Mouse (Mus musculus) heart, postnatal 0 days (tissue): ENCODE results near the gene Cramp1l. TPM values are rescaled to one million over a fixed set of nuclear protein-coding genes. Genes with fewer than 3 reads are reported as not detected.
A peak's percentile ranks its signal among the peaks of the same experiment; 100 is the strongest.

ENCODE experiments used
- ATAC-seq: fragments of 200-750 bp; cut with Nextera tagmentation; 2 replicates; pipeline ENCODE4 v1.8.0; 2017; ENCODE audit warnings: low read depth, moderate number of reproducible peaks, moderate library complexity; ENCODE audit not compliant: insufficient read depth
- DNase-seq: peaks from one replicate; pipeline ENCODE4 v3.0.0-alpha.2; 2016; ENCODE audit warnings: low spot score
- H3K27ac ChIP-seq: fragments of 300-500 bp; sonication (generic); 2 replicates; pipeline ENCODE4 v1.5.1; 2014; ENCODE audit warnings: low read depth, mild to moderate bottlenecking
- H3K27me3 ChIP-seq: fragments of 300-500 bp; sonication (generic); 2 replicates; pipeline ENCODE4 v1.6.1; 2014; ENCODE audit warnings: low read length, mixed read lengths; ENCODE audit not compliant: control insufficient read depth, insufficient read depth
- H3K36me3 ChIP-seq: fragments of 300-500 bp; sonication (generic); replicated peaks from 2 replicates; pipeline ENCODE4 v1.6.1; 2014; ENCODE audit warnings: low read length, mixed read lengths; ENCODE audit not compliant: control insufficient read depth, insufficient read depth
- H3K4me1 ChIP-seq: fragments of 300-500 bp; sonication (generic); 2 replicates; pipeline ENCODE4 v1.6.1; 2014; ENCODE audit warnings: antibody characterized with exemption; ENCODE audit not compliant: control insufficient read depth, insufficient read depth
- H3K4me2 ChIP-seq: fragments of 300-500 bp; sonication (generic); 2 replicates; pipeline ENCODE4 v1.6.1; 2014; ENCODE audit warnings: low read depth, mild to moderate bottlenecking, low read length, moderate library complexity
- H3K4me3 ChIP-seq: fragments of 300-500 bp; sonication (generic); 2 replicates; pipeline ENCODE4 v1.5.1; 2014; ENCODE audit warnings: low read depth, low read length
- H3K9ac ChIP-seq: fragments of 300-500 bp; sonication (generic); replicated peaks from 2 replicates; pipeline ENCODE4 v1.6.1; 2014; ENCODE audit warnings: low read depth, low read length, mixed read lengths
- H3K9me3 ChIP-seq: fragments of 300-500 bp; sonication (generic); replicated peaks from 2 replicates; pipeline ENCODE4 v1.6.1; 2016; ENCODE audit warnings: low read length; ENCODE audit not compliant: control insufficient read depth
- CTCF ChIP-seq: IDR thresholded peaks from 2 replicates; pipeline ENCODE4 v1.5.1; 2016; ENCODE audit warnings: antibody characterized with exemption, control low read depth, low read depth
- EP300 ChIP-seq: IDR thresholded peaks from 2 replicates; pipeline ENCODE4 v1.6.1; 2016; ENCODE audit warnings: antibody characterized with exemption, low read depth
- WGBS: fragments of 180-500 bp; shearing (Covaris S2); extraction: QIAGEN DNeasy Blood & Tissue Kit; methylation state at CpG from one replicate; pipeline ENCODE4 v1.1.7; 2014; 5-methylcytosine and 5-hydroxymethylcytosine counted together
- polyA plus RNA-seq: library from polyadenylated mRNA; unstranded; fragments of >200 nt; fragmentation: Nextera tagmentation; extraction: Ambion mirVana; gene quantifications from 2 replicates; pipeline ENCODE4 v1.2.1, GENCODE M21; 2015
- total RNA-seq: library from RNA; depleted of rRNA; stranded (reverse); fragments of >200 nt; gene quantifications from 2 replicates; pipeline ENCODE4 v1.2.3, GENCODE M21; 2014; ENCODE audit warnings: low replicate concordance; rRNA removed

Gene Cramp1l
- total RNA-seq, result 12.0 and 13.5 TPM in 2 replicates
- polyA plus RNA-seq, result 2.2 and 2.4 TPM in 2 replicates

- H3K4me3 ChIP-seq, result peak within 1 kb of the TSS; percentile 76
- H3K4me1 ChIP-seq, result peaks cover 9% of the 10 kb centered on the region
- TF ChIP-seq CTCF (no peak), EP300 (peak; percentile 82; the same call in 1 of the 2 replicates)
- peak within 1 kb of the TSS; percentile 88 for H3K27ac ChIP-seq
- peak within 1 kb of the TSS; percentile 96 for H3K9ac ChIP-seq
- peak; percentile 96 for ATAC-seq
- WGBS, result under 1% methylated on average over 61 of the region's 62 CpGs
- peak; percentile 98 for DNase-seq
- H3K4me2 ChIP-seq, result peak within 1 kb of the TSS; percentile 88
- H3K9me3 ChIP-seq, result no peaks in the 10 kb centered on the region
- no peaks in the 10 kb centered on the region for H3K27me3 ChIP-seq
- H3K36me3 ChIP-seq, result peaks cover 21% of the 10 kb centered on the region
These were observed at the start of gene Cramp1l, which contains the start of gene Ift140 for GRCm38 (mm10) chr17:25015655-25016291. Gene Cramp1l, minus strand, starts transcription at chr17:25015788. Gene Ift140, plus strand, starts transcription at chr17:25016085.

- H3K4me2 ChIP-seq, result no peak overlapping the region
- DNase-seq, result no peak
- H3K4me1 ChIP-seq, result peaks cover 20% of the 10 kb centered on the region
- no peak overlapping the region for H3K9ac ChIP-seq
- no peak for ATAC-seq
- peak overlapping the region; percentile 74; the same call in 1 of the 2 replicates for H3K27ac ChIP-seq
- 70% methylated on average over 3 of the region's 3 CpGs for WGBS
- no peaks in the 10 kb centered on the region for H3K27me3 ChIP-seq
- no peak for TF ChIP-seq CTCF
- TF ChIP-seq EP300, result no peak
- peaks cover 6% of the 10 kb centered on the region for H3K36me3 ChIP-seq
- H3K4me3 ChIP-seq, result no peak overlapping the region
- no peaks in the 10 kb centered on the region for H3K9me3 ChIP-seq
These were observed 49.6 kb upstream of the Cramp1l start for GRCm38 (mm10) chr17:25065189-25065588.

DNA sequence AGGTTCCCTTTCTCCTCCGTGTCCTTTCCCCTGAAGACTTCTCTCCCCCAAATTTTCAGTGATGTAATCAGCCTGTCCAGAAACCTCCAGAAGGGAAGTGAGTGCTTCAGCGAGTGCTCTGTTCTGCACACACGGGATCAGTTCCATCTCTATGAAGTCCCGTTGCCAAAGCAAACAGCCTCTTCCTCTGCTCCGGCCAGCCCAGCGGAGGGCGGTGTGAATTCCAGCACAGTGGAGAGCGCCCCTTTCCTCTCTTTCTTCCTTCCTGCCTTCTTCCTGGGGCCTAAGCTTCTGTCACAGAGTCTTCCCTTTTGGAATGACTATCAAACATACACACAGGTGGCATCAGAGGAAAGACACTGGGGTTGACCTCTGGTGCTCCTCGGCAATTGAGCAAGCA lies 48.8 kb upstream of the Cramp1l start:
- Histone ChIP-seq H3K4me1 (peaks cover 20% of the 10 kb centered on the region), H3K9me3 (no peaks in the 10 kb centered on the region), H3K9ac (no peak overlapping the region), H3K27me3 (no peaks in the 10 kb centered on the region), H3K4me2 (peak overlapping the region; percentile 19; the same call in 1 of the 2 replicates), H3K36me3 (peaks cover 14% of the 10 kb centered on the region), H3K27ac (peak overlapping the region; percentile 74), H3K4me3 (no peak overlapping the region)
- ATAC-seq, result peak; percentile 79
- TF ChIP-seq CTCF (no peak), EP300 (peak; percentile 65; the same call in 1 of the 2 replicates)
- peak; percentile 79 for DNase-seq
- 28% methylated on average over 9 of the region's 9 CpGs for WGBS

GRCm38 (mm10) chr17:25063872-25064271 lies 48.3 kb upstream of the Cramp1l start:
- DNase-seq (no peak), ATAC-seq (peak; percentile 31; the same call in 1 of the 2 replicates)
- no peak for TF ChIP-seq EP300
- no peak for TF ChIP-seq CTCF
- Histone ChIP-seq H3K36me3 (peaks cover 19% of the 10 kb centered on the region), H3K9me3 (no peaks in the 10 kb centered on the region), H3K4me2 (peak overlapping the region; percentile 19; the same call in 1 of the 2 replicates), H3K9ac (no peak overlapping the region), H3K4me3 (no peak overlapping the region), H3K27ac (peak overlapping the region; percentile 74), H3K4me1 (peaks cover 20% of the 10 kb centered on the region), H3K27me3 (no peaks in the 10 kb centered on the region)
- WGBS, result 41% methylated on average over 12 of the region's 12 CpGs

DNA sequence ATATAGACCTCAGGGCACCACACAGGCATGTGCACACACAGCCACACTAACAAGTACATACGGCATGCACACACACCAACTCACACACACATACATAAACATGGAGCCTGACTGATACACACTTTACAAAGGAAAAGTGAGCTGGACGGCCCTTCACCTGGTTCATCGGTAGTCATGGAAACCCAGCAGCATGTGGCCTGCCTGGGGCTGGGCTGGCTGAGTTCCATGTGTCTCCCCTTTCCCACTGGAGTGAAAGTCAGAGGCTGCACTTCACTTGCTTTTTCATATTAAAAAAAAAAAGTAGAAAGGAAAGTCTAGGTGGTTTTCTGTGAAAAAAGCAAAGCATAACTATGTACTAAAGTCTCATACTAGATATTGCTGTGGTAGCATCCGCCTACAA lies 47.7 kb upstream of the Cramp1l start:
- peak overlapping the region; percentile 74 for H3K27ac ChIP-seq
- H3K4me2 ChIP-seq, result 0 out of 2 replicates have a peak overlapping the region, but pooled peaks have one; percentile 19
- no peak for ATAC-seq
- H3K36me3 ChIP-seq, result peaks cover 23% of the 10 kb centered on the region
- H3K4me1 ChIP-seq, result peaks cover 20% of the 10 kb centered on the region
- TF ChIP-seq EP300, result no peak
- TF ChIP-seq CTCF, result no peak
- H3K27me3 ChIP-seq, result no peaks in the 10 kb centered on the region
- no peak overlapping the region for H3K9ac ChIP-seq
- no peaks in the 10 kb centered on the region for H3K9me3 ChIP-seq
- no peak for DNase-seq
- H3K4me3 ChIP-seq, result no peak overlapping the region
- 82% methylated on average over 4 of the region's 4 CpGs for WGBS
